Mouse (Mus musculus) thymus, adult 2 months (tissue): ENCODE measurements around the gene Ccdc125.

Experiments
- CTCF ChIP-seq: fragments of 200-500 bp; IDR thresholded peaks from 2 replicates; pipeline ENCODE4 v1.5.1; 2012; ENCODE audit warnings: mild to moderate bottlenecking, control low read depth, low read length, moderate library complexity, borderline replicate concordance; ENCODE audit not compliant: control insufficient read depth, poor library complexity, insufficient read depth; ENCODE audit errors: extremely low read depth
- POLR2A ChIP-seq: fragments of 200-500 bp; IDR thresholded peaks from 2 replicates; pipeline ENCODE4 v1.6.1; 2012; ENCODE audit warnings: mild to moderate bottlenecking, low read length, control low read depth, moderate library complexity; ENCODE audit not compliant: control insufficient read depth, poor library complexity, insufficient read depth; ENCODE audit errors: extremely low read depth

GRCm38 (mm10) chr13:100730861-100731176, 61.3 kb downstream of the Ccdc125 start, which contains the start of gene Cdk7:
- TF ChIP-seq CTCF (no peak), POLR2A (0 out of 2 replicates have a peak, but pooled peaks have one; percentile 37)
